Mouse (Mus musculus): ENCODE measurements at regions not wholly inside any gene's neighbourhood (a gene's known extent, or its start where the extent isn't known, plus 50 kb on each side); places are given as distances from the start of the nearest gene placed in this dataset.

GRCm38 (mm10) chr4:106229526-106229925, 86.5 kb upstream of the Usp24 start:
- DNase-seq (ENCODE audit: low spot score) = no peak

DNA sequence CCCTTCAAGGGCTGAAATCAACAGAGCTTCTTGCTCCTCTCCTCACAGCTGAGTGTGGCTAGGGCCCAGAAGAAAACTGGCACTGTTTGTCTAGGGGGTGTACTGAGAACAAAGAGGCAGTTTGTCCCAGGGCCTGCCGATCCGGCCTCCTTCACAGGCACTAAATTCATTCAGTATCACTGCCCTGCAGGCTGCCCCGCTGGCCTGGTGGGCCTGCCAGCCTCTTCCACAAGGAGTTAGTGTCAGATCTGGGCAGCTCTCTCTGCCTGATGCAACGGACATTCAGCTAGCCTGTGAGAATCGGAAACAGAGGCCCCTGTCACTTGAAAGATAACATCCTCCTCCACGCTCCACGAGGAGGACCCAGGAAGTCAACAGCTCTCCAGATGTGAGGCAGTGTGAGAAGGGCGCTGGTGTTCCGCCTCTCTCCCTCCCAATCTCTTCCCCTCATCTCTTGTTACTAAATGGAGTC, 83.5 kb upstream of the Usp24 start:
- no peak for DNase-seq (ENCODE audit: low spot score)

GRCm38 (mm10) chr4:106244384-106244819, 71.6 kb upstream of the Usp24 start:
- DNase-seq (ENCODE audit: low spot score) = no peak

DNA sequence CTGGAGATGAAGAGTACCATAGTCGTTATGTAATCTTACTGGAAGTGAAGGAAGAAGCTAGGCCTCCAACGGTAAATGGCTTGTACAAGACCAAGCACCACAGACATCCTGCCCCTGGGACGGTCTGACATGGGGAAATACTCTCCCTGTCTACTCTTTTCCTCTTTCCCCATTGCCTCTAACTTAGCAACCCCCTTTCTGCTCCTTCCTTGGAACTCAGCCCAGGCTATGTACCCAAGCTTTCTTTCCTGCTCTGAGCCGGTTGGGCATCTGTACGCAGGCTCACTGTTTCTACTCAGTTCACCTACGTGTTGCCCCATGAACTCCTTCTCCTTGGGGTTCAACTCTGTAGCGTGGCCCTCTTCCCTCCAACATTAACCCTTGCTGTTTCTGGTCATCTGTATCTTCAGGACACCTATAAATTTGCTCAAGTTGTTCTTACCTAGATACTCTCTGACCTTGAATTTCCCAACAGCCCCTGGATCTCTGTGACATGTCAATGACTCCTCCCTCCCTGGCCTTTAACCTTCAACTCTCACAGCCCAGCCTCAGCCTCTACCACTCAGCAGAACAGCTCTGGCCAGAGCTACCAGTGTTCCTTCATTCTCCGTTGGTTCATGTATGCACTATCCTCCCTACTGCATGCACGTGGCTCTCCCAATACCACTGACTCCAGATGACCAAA, 71.0 kb upstream of the Usp24 start:
- no peak for DNase-seq (ENCODE audit: low spot score)

- no peak for DNase-seq (ENCODE audit: low spot score)
These were observed 69.3 kb upstream of the Usp24 start for GRCm38 (mm10) chr4:106246695-106247094.

GRCm38 (mm10) chr4:106247398-106247797, 68.6 kb upstream of the Usp24 start:
- no peak for DNase-seq (ENCODE audit: low spot score)

GRCm38 (mm10) chr4:106248272-106248671, 67.7 kb upstream of the Usp24 start:
- no peak for DNase-seq (ENCODE audit: low spot score)

DNA sequence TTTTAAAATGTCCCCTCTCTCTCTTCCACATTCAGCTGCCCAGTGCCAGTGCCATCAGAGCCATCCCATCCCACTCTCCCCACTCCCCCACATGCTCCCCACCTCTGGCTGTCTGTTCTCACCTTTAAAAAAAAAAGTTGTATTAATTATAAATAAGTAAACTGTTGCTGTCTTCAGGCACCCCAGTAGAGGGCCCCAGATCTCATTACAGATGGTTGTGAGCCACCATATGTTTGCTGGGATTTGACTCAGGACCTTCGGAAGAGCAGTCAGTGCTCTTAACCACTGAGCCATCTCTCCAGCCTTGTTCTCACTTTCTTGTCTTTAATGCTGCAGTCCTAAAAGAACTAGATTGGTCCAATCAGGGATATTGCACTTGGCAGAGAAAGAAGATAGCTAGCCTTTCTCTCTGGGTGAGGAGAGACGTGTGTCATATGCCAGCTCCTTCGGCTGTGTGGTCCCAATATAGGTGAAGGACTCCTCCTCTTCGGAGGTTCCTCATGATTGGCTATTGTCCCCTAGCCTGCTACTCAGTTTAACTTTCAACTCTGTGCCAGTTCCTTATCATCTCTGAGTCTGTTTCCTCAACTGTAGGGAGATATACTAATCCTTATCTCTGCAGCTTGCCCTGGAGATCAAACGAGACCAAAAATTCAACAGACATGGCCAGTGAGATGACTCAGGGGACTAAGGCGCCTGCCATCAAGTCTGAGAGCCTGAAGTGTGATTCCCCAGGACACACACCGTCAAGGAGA, 66.8 kb upstream of the Usp24 start:
- no peak for DNase-seq (ENCODE audit: low spot score)

DNA sequence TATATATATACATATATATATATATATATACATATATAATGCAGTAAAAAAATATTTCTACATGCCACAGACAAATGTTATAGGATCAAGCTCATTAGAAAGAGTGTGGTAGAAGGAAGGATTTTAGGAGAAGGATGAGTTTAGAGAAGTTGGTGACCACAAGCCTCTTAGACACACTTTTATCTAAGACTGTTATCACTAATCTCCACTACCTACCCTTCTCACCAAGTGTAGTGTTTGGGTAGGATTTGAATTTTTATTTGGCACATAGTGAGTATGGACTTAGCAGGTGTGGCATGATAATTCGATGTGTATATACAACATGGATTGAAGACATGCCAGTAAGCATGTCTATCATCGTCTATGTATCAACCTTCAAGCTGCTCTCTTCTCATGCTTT, 66.0 kb upstream of the Usp24 start:
- no peak for DNase-seq (ENCODE audit: low spot score)

- DNase-seq (ENCODE audit: low spot score) = no peak
These were observed 64.6 kb upstream of the Usp24 start for GRCm38 (mm10) chr4:106251430-106251829.

DNA sequence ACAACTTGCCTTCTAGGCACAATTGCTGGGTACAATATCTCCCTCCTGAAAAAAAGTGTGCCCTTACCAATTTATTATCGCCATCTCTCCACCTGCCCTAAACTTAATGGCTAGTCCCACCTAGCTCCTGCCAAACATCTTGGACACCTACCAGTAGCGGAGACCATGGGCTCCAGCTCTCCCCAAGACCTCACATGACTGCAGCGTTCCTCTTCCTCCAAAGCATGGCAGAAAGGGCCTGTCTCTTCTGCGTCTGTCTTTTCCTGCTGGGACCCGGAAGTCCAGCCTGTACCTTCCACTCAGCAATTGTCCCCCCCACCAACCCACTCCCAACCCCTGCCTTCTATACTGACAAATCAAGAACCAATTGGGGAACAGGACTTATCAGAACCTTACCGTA, 63.1 kb upstream of the Usp24 start:
- no peak for DNase-seq (ENCODE audit: low spot score)

- no peak for DNase-seq (ENCODE audit: low spot score)
These were observed 61.1 kb upstream of the Usp24 start for GRCm38 (mm10) chr4:106254761-106255475.

- DNase-seq (ENCODE audit: low spot score) = peak; percentile 20
These were observed 59.9 kb upstream of the Usp24 start for GRCm38 (mm10) chr4:106255959-106256609.

DNA sequence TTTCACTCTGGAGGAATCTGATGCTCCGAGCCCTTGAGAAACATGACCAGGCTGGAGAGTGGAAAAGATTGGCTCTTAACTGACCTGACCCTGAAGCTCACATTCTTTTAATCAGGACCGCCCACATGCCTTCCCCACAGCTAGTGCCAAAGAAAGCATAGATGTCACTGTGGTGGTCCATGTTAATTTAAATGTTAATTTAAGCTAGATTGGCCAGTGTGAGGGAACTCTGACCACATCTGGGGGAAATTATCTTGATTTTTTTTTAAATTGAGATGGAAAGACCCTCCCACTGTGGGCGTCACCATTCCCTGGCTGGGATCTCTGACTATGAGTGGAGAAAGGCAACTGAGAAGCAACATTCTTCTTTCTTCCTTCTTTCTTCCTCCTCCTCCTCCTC, 54.6 kb upstream of the Usp24 start:
- no peak for DNase-seq (ENCODE audit: low spot score)

GRCm38 (mm10) chr4:106261901-106262560, 54.0 kb upstream of the Usp24 start:
- no peak for DNase-seq (ENCODE audit: low spot score)

DNA sequence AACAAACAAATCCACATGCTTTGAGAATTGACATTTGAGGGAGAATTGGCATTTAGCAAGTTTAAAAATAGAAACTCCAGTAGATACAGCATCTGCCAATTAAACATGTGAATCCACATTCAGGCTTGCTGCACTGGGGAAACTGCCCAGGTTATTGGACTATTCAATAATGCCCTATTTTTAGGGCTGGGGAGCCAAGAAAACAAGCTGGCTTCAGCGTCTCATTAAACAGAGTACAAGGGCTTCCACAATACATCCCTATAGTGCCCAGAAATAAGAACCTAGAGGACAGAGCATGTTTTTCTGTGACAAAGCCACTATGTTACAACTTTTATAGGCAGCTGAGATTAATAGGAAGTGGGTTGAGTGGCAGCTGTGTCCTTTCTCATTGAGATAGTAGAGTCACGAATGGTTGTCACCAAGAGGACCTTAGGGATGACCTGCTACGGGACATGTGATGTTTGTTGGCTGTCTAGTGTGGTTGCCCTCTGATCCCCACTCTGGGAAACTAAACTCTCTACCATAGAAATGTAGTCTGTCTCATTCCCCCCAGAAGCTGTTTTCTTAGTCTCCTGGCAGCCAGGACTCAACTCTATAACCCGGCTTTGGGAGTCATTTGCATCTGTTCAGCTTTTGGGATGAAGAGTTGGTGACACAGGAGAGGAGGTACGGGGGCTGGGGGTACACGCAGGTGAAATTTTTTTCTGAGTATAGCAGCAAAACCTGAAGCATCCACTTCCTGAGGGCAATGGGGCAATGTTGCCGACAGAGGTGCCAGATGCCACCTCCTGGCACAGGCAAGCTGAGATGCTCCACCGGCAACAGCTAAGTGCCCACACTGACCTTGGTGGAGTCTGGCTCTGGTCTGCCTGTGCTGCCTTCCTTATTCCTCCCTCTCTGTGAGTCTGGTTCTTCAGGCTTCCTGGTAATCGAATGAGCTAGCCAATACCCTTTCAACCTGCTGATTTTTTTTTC, 53.0 kb upstream of the Usp24 start:
- no peak for DNase-seq (ENCODE audit: low spot score)

All from ovary, adult 18-20 months (tissue).